Mouse (Mus musculus): Measurements from ENCODE around the gene Alcam. TPM values are rescaled to one million over a fixed set of nuclear protein-coding genes. Genes with fewer than 3 reads are reported as not detected.

Alcam gene
- total RNA-seq, 2 experiments from 2014 or later, result 35.5 to 45.3 TPM

DNA sequence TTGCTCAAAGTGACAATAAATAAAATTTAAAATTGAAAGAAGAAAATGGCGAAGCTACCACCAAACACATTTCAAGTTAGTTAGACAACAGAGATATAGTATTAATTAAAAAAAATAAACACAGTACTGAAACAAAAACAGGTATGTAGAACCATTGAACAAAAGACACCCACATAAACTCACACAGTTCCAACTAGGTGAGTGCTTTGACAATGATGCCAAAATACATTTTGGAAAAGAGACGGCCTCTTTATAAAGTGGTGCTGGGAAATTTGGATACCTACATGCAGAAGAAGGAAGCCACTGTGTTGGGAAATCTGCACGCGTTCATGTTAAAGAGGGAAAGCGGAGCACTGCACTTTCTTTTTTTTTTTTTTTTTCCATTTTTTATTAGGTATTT is 85.4 kb downstream of the Alcam start:
- DNase-seq, result no peak

DNA sequence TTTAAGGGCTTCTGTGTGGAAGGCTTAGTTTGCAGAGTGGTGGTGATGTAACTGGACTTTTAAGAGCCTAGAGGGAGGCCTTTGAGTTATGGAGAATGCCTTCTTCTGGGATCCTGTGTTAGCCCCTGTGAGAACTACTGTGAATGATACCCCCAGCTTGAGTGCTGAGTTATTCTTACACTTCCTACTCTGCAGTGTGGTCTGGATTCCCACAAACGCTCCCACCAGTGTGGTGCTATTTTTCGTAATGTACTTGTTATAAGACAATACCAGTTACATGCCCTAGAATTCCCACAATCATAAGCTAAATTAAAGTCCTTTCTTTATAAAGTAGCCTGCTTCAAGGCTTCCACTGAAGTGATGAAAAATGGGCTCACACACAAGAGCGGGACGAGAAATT is 87.0 kb downstream of the Alcam start:
- no peak for DNase-seq

DNA sequence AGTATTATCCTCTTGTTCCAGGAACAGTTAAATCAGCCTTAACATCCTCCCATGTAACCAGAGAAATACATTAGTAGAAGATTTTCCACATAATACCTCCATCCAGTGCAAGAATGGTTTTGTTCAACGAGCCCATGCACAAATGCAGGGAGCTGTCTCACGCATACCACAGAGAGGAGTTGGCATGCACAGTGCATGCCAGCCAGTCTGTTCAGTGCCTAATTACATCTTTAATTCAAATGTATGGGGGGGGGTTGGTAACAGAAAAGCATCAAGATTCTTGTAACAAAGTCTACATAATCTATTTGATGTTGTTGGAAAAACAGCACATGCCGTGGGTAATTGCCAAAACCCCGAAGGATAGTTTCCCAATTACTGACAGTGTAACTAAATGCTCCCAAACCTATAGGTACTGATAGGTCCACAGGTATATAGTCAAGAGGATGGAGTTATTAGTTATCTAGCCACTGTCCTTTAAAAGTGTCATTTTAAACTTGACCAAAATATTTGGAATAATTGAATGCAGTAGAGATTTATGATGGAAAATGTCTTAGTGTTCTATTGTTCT is 89.8 kb downstream of the Alcam start:
- DNase-seq, result no peak

DNA sequence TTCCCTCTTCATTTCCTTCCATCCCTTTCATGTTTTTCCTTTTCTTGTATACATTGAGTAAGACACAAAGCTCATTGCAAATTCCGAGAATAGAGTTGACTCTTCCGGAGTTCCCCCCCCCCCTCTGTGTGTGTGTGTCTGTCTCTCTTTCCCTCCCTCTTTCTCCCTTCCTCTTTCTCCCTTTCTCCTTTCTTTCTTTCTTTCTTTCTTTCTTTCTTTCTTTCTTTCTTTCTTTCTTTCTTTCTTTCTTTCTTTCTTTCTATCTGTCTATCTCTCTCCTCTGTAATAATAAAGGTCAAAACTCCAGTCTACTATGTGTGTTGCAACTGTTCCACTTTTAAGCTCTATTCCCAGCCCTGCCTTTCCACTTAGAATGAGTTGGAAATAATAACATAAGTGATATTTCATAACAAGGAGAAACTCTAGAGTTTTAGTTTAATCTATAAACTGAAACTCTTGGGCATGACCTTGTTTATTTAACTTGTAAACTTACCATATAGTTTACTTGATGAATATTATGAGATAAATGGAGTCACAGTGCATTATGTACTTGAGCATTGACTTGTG is 110.3 kb downstream of the Alcam start:
- no peak for DNase-seq

DNA sequence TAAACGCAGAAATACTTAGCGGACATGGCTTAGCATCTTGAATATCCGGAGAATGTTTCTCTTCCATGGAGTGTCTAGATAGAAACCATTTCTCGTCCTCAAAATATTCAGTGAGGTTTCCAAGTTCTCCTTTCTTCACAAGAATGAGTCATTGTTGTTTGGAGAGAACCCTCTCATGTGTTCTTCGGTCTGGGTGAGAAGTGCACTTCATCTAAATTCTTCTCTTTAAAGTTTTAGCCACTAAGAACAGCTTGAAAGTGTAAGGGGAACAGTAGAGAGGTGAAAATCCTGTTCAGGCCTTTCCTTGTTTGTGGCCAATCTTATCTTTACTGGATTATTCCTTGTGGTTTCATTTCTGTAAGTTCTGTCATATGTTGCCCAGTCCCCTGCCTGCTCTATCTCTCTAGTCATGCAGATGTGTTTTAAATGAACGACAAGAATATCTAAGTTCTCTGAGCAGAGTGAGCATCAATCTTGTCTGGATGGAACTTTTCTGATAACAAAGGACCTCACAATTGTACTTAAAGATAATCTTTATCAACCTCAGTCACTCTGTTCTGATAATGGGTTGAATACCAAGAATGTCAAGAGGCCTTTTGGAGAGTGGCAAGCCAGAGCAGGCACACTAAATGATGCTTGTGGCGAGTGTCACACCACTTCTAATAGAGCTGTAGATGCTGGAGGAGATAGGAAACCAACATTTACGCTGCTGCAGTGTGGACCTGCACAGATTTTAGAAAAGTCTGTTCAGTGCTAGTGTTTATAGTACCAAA is 111.0 kb downstream of the Alcam start:
- no peak for DNase-seq

DNA sequence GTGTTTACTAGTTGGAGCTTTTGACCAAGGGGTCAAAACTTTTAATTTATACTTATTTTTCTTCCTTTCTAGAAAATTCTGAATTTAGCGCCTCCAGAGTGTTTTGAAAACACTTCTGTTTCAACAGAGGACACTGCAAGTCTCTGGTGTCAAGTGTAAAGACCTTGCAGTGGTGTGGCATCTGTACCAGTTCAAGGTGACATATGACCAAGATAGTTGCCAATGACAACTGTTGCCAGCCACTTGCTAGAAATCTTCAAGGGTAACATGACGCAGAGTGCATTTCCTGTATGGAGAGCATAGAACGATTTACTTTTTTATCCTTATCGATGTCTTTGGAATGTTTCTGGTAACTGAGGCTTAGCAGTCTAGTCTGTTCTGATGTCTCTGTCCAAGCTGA is 119.8 kb downstream of the Alcam start:
- DNase-seq, result no peak

DNA sequence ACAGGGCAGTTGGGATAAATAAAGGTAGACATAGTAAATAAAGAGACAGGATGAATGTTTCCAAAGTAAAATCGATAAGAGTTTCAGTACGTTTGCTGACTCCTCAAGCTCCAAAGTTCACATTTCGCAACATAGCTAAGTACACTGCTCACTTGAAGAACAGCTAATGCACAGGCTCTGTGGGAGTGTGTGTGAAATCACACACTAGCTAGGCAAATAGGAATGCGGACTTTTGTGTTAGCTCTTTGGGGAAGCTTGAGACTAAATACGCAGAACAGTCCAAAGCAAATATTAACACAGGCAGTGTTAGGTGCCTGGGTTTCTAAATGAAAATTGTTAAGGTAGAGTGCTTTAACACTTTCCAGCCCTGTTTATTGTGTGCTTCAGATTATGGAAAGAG is 120.2 kb downstream of the Alcam start:
- DNase-seq, result no peak

DNA sequence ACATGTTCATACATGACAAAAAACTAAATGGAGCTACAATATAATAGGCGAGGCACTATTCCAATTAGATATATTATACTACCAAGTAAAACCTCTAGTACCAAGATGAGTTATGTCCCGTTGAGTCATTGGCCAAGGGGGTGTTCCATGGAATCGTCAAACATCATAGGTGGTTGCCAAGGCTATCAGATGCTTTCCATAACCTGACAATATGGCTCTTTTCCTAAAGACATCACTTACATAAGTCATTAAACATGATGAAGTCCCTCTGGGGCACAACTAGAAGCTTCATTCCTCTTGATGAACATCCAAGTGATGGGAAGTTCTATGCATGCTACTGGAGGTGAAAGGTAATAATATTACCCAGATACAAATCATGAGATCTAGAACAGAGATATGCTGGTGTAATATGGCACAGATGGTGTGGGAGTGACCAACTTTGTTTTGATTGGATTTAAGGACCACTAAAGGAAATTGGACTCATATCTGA is 122.5 kb downstream of the Alcam start:
- no peak for DNase-seq

DNA sequence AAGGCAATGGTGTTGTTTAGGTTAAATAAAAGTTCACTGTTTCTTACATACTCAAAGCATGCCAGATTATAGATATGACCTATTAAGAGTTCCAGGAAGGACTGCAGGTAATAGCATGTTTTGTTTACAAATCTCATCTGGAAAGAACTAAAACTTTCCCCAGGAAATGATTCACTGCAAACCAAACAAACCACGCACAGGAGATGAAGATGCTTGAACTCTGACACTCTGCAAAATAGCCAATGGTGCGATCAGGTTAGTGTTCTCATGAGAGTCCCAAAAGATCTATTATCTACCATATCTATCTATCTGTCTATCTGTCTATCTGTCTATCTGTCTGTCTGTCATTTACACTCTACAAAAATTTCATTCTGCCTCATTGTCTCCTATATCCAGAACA is 124.5 kb downstream of the Alcam start:
- no peak for DNase-seq

DNA sequence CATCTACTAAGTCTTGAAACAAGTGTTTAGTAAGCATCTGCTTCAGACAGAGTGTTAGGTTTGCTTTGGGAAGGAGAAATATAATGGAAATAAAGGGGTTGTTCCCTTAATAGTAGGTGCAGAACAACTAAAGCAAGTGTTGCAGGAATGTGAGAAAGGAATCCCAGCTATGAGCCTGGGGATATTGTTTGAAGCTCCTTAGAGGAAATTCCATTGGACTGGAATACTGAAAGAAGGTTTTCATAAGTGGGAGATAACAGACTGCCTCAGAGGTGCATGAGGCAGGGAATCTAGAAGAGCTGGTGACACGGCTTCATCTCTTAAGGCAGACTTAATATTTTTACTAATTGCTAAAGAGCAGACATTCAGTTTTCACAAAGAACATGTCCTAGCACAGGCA is 134.6 kb downstream of the Alcam start:
- no peak for DNase-seq

DNA sequence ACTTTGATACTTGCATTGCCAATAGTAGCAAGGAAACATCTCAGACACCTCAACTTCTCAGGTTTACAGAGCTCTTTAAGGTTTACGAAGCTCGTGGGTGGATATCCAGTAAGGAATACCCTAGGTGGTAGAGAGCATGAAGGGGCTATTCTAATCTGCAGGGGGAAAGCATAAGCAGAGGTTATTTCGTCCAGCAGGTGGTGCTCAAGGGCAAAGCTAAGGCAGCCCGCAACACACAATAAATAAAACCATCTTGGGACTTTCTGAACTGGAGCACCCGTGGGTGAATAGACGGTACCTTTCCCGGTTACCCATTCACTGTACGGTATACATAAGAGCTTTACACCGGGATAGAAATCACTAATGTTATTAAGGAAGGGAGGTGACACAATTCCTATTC is 142.8 kb downstream of the Alcam start:
- peak; percentile 55 to 72 for DNase-seq

DNA sequence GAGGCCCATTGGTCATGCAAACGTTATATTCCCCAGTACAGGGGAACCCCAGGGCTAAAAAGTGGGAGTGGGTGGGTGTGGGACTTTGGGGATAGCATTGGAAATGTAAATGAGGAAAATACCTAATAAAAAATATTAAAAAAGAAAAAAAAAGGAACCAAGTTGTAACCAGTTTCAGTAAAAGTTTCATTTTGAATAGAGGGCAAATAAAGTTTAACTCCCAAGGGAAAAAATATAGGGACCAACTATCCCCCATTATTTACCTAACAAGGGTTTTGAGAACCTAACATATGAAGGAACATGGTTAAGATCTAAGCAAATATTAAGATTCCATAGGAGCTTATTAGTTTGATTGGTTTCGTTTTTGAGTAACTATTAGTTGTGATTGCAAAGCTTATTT is 146.9 kb downstream of the Alcam start:
- no peak for DNase-seq

DNA sequence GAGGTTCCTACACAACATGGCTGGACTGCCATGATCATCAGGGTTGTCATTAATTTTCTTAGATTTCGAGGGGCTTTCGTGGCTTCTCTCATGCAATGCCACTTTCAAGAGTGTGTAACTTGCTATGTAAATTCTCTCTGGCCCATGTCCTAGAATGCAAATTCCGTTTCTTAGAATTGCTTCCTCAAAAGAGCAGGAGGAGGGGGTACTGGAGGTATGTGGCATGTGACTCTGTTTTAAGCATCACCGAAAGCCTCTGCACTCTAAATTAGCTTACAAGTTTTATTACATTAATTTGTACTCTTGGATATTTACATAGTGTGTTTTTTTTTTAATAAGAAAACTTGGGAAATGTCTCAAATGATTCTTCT is 150.4 kb downstream of the Alcam start:
- no peak for DNase-seq

DNA sequence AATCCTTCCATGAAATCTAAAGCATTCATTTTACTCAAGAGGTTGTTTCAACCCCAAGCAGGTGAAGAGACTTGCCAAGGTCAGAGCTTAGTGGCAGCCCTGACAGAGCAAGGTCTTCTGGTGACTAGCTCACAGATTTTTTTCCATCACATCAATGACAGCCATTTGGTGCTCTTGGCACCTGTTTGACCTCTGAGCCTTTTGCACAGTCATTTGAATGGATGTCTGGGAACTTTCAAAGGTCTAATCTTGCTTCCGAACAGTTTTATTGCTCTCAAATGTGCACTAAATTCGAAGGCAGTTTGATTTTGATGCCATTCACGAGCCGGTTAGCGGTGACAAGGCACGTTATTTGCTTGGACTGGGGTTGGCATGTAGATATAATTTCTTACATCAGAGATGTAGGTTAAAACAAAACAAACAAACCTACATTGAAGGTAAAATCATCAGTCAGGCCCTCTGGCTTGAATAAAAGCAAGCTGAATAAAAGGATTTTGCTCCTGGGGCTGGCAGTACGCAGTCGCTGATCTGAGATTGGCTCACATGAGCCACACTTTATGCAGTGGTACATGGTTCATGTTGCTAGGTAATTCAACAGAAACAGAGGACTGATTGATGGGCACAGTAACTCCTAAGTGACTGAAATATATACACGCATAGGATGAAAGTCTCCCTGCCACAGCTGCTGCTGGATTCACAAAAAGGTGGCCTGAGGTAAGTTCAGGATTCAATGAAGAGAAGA is 150.9 kb downstream of the Alcam start:
- no peak for DNase-seq

DNA sequence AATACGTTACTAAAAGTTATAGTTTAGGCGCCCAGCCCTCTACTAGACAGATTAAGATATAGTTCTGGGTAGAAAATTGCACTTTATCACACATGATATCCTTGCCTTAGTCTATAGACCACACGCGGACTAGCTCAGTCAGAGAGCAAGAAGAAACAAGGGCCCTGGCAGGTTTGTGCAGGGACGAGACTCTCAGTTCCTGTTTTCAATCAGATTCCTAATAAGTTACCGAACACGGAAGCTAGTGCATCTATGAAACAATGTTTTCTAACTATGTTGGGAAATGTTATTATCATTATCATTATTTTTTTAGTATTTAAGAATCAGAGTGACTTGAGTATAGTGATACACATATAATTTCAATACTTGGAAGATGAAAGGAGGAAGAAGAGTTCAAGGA is 152.1 kb downstream of the Alcam start:
- no peak for DNase-seq

DNA sequence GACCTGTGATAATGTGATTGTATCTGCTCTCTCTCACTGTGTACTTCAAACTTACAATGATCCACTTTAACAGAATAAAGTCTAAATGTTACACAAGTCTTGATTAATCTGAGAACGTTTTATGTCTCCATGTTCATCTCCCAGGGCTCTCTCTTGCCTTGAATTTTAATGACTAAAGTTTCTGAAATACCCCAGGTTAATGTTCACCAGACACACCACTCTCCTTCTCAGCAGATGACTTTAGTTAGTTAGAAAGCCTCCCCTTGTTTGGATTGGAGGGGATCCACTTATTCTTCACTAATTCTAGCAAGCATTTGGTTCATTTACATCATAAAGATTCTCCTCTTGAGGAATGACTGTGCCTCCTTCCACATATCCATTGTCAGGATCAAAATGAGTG is 157.5 kb downstream of the Alcam start:
- DNase-seq, result no peak

DNA sequence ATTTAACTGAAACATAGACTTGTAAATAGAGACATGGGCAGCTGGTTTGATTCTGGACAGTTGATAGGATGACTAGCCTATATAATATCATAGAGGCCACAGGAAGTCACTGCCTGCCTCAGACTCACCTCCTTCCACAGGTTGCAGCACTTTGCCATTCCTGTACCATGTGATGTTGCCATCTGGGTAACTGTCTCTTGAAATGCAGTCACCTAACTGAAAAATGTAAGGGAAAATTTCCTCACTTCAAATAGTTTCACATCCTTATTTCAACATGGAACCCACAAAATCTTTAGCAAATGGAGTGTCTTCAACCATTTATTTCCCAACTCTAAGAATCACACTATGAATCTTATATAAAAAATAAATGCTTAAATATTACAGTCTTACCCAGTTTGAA is 158.3 kb downstream of the Alcam start:
- no peak for DNase-seq

DNA sequence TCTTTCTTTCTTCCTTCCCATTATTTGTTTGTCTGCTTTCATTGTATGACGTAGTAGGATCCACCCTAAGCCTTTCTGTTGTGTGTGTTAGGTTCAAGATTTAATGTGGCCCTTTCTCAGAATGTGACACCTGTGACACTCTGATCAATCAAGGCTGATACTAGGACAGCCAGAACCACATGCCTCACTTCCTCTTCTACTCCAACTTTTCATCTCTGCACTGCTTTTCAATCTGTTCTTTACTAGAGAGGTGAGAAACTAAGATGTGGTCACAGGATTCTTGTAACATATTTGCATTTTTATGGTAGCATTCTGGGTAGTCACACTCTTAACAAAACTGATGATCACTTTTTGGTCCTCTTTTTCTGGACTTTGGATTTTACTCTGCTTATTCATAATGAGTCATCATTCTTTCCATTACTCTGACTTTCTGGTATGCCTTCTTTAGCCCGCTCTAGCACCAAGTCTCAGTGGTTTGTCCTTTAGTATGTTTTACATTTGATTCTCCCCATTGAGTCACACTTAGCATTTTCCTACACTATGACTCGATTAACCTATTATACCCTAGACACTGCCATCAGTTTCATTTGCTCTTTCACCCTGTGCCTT is 161.3 kb downstream of the Alcam start:
- no peak for DNase-seq

DNA sequence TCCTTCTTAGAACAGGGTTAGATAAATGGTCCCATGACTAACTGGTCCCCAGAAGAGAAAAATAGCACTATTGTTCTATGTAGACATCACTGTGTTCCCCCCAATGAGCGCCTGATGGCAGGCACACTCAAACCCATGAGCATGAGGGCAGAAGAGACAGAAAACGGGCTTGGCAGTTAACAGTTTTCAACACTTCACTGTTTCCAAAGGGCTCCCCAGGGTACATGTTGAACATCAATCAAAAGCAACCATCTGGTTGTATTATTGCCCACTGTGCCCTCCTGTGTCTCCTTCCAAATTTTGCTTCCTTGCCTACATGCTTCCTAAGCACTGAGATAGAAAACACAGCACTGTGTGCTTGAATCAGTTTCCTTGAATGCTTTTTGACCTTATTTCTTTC is 173.7 kb downstream of the Alcam start:
- no peak for DNase-seq

DNA sequence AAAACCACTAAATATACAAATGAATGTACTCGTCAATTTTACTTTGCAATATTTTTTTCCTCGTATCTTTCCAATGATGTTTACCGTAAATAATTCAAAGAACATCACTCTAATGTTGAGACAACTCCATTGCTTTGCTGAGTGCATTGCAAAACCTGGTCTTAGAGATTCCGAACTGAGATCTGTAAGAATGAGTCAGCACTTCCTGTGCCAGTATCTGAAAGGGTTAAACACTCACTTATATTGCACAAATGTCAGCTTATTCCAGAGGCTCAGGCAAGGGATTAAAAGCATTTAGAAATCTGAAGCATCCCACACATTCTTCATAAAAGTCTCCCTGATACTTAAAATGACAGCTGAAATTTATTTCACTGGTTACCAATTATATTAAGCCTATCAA is 188.8 kb downstream of the Alcam start:
- no peak for DNase-seq

DNA sequence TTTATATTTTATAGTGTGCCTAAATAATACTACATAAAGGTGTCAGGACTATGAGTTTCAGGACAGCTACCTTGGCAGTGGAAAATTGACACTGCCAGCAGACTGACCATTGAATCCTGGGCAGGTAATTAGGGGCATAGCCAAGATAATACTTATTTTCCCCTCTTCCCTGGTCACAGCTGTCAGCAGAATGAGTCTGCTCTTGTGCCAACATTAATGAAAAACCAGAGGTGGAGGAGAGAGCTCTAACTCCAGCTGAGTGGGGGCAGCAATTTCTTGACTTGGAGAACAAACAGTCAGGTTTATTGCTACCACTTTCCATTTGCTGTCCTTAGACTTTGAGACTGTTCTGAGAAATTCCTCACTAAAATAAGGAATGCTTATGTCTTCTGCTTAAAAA is 190.1 kb downstream of the Alcam start:
- no peak for DNase-seq

DNA sequence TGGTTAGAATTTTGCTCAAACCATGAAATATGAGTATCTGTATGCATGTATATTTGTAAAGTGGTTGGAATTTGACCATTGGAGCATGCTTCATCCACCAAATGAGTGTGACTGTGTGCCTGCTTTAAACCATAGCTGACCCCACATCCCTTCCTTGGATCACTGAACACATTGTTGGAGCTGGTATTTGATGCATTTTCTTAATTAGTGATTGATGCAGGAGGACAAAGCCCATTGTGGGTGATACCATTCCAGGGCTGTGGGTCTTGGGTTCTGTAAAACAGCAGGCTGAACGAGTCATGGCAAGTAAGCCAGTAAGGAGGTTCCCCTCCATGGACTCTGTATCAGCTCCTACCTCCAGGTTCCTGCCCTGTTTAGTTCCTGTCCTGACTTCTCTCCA is 191.3 kb downstream of the Alcam start:
- no peak for DNase-seq

DNA sequence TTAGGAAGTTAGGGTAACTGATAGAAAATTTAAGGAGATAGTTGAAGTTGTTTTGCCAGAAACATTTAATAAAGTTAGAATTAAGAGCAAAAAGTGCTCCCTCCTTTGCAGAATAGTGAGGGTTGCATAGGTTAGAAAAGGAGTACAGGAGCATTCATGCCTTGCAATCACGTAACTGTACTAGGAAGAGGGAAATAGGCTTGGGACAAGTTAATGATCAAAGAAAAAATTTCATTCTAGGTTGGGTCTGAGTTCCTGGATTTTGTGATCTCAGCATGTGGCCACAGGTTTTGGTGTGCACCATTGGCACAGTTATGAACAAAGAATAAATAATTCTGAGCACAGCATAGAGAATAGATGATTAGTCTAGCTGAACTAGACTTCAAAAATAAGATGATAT is 192.1 kb downstream of the Alcam start:
- no peak for DNase-seq
